Mouse (Mus musculus) cerebellum, adult 18-20 months (tissue): ENCODE measurements around the gene Scn1a.
A peak's percentile ranks its signal among the peaks of the same experiment; 100 is the strongest.

Experiments
- DNase-seq, 2 experiments: peaks; one replicate each; pipeline ENCODE4 v3.0.0; 2021

Gene Scn1a

DNA sequence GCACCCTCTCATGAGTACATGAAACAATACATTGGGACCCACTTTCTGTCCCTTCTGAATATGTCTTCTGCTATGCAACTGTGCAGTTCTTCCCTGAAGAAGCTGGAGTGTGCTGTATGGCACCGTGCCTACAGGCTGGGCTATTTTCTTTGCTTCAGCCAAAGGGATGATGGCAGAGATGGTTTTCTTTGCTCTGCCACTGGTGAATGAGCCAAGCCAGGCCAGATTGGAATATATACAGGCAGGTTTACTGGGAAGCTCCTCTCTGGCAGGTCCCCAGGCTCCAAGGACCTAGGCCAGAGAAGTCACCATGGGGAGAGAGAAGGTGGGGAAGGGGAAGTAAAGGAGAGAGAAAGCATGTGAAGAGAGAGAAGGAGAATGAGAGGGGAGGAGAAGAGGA lies 200.3 kb downstream of the Scn1a start:
- peak; percentile 30 to 39 for DNase-seq

GRCm38 (mm10) chr2:66238886-66239285 lies 201.8 kb downstream of the Scn1a start:
- no peak for DNase-seq

DNA sequence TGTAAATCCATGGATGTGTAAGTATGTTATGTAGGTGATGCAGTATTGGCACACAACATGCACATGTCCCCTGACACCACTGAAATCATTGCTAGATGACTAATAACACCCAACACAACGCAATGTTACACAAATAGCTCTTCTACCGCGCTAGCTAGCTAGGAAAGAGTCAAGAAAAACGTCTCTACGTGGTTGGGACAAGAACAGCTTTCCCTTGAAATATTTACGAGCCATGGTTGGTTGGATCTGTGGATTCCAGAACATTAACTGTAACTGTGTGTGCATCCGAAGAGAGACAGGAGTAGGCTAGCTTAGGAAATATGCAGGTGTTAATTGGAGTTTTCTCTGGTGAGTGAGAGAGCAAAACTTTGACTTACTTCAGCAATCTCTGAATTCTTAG lies 219.7 kb downstream of the Scn1a start:
- no peak for DNase-seq
